Mouse (Mus musculus) stomach, embryonic 15.5 days (tissue): ENCODE results near the gene Hs1bp3. TPM values are rescaled to one million over a fixed set of nuclear protein-coding genes. Genes with fewer than 3 reads are reported as not detected.

Experiments used
- ATAC-seq: fragments of 200-750 bp; cut with Nextera tagmentation; 2 replicates; pipeline ENCODE4 v1.8.0; 2017; ENCODE audit warnings: low read depth, moderate number of reproducible peaks, moderate TSS enrichment; ENCODE audit not compliant: insufficient read depth, low FRiP score
- H3K27ac ChIP-seq: fragments of 300-500 bp; sonication (generic); 2 replicates; pipeline ENCODE4 v1.5.1; 2015; ENCODE audit warnings: mild to moderate bottlenecking, inconsistent platforms
- H3K27me3 ChIP-seq: fragments of 300-500 bp; sonication (generic); replicated peaks from 2 replicates; pipeline ENCODE4 v1.6.1; 2015; ENCODE audit warnings: inconsistent platforms
- H3K36me3 ChIP-seq: fragments of 300-500 bp; sonication (generic); 2 replicates; pipeline ENCODE4 v1.6.1; 2015; ENCODE audit warnings: inconsistent platforms
- H3K4me1 ChIP-seq: fragments of 300-500 bp; sonication (generic); 2 replicates; pipeline ENCODE4 v1.6.1; 2015; ENCODE audit warnings: inconsistent platforms
- H3K4me2 ChIP-seq: fragments of 300-500 bp; sonication (generic); 2 replicates; pipeline ENCODE4 v1.6.1; 2015; ENCODE audit warnings: mild to moderate bottlenecking, inconsistent platforms
- H3K4me3 ChIP-seq: fragments of 300-500 bp; sonication (generic); replicated peaks from 2 replicates; pipeline ENCODE4 v1.5.1; 2015; ENCODE audit warnings: inconsistent platforms
- H3K9ac ChIP-seq: fragments of 300-500 bp; sonication (generic); 2 replicates; pipeline ENCODE4 v1.6.1; 2015; ENCODE audit warnings: inconsistent platforms
- H3K9me3 ChIP-seq: fragments of 300-500 bp; sonication (generic); 2 replicates; pipeline ENCODE4 v1.6.1; 2016; ENCODE audit warnings: inconsistent platforms
- WGBS: fragments of 180-500 bp; shearing (Covaris S2); methylation state at CpG from one replicate; pipeline ENCODE4 v1.1.7; 2015; 5-methylcytosine and 5-hydroxymethylcytosine counted together
- polyA plus RNA-seq: library from polyadenylated mRNA; unstranded; fragments of >200 nt; fragmentation: Nextera tagmentation; extraction: Ambion mirVana; gene quantifications from 2 replicates; pipeline ENCODE4 v1.2.1, GENCODE M21; 2015

The Hs1bp3 gene
- polyA plus RNA-seq, 1 experiment from 2014 or later = 14.5 TPM

- Histone ChIP-seq H3K9ac (no peak overlapping the region), H3K36me3 (no peaks in the 10 kb centered on the region), H3K27ac (no peak overlapping the region), H3K27me3 (no peaks in the 10 kb centered on the region), H3K4me2 (no peak overlapping the region), H3K4me3 (no peak overlapping the region), H3K4me1 (no peaks in the 10 kb centered on the region), H3K9me3 (no peaks in the 10 kb centered on the region)
- no peak for ATAC-seq
- 81% methylated on average over 5 of the region's 5 CpGs for WGBS
These were observed 80.0 kb downstream of the Hs1bp3 start for GRCm38 (mm10) chr12:8393226-8393625.

Other genes starting within 250 kb of the Hs1bp3 start
- gene Ldah, start 105.3 kb upstream of the Hs1bp3 start, polyA plus RNA-seq = 56.5 and 59.5 TPM in 2 replicates
- not detected in 2 replicates for gene Gdf7, start 11.5 kb upstream of the Hs1bp3 start, polyA plus RNA-seq
- 41.5 and 43.8 TPM in 2 replicates for gene Rhob, start 186.6 kb downstream of the Hs1bp3 start, polyA plus RNA-seq